Comparison of ENCODE assay signal across 8 mouse cellular contexts in the genomic region with DNA sequence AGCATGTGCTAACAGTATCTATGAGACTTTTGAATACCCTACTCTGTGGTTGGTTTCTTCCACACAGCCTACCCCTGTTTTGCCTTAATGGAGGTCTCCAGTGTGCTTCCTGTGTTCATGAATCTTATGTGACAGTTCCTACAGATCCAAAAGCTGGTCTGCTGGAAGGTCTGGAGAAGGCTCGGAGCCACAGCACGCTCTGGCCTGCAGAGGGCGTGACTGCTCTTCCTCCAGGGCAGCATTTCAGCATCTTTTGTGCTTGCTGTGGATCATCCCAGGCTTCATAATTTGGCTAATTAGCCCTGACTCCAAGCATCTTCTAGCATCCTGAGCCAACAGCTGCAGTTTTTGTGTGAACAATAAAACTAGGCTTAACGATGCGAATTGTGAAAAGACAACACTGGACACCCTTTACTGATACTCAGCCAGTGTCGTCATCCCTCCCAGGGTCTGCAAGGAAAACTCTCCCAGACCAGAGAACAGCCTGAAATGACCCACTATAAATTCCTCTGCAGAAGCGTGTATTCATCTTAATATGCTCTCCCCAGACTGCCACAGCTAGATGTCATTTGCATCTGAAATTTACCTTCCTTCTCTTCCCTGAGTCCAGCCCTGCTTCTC. TPM values are rescaled to one million over a fixed set of nuclear protein-coding genes. Genes with fewer than 3 reads are reported as not detected.
DNase-seq lines count a peak whose midpoint lies in the region; ATAC-seq and TF ChIP-seq lines count a peak whose summit lies in the region.
"Had no signal": no experiment of that assay in that cellular context is flagged by ENCODE, and none has a peak within 500 bp of the region (broad histone marks: within the 10 kb centered on the region; RNA-seq: fewer than 3 reads in every experiment).

No protein-coding gene starts in this region.

- H3K4me2 ChIP-seq in hindbrain, postnatal 0 days (ENCODE audit: low read depth, low read length): no peak overlapping the region
- no peak overlapping the region for H3K4me2 ChIP-seq in midbrain, postnatal 0 days (ENCODE audit: low read depth, low read length, poor library complexity, severe bottlenecking)

- TF ChIP-seq CTCF in hindbrain, postnatal 0 days (IDR thresholded peaks at IDR 0.05; ENCODE audit: low read depth): peak; percentile 79
- TF ChIP-seq CTCF in midbrain, postnatal 0 days (IDR thresholded peaks at IDR 0.05): peak; percentile 70

- peak overlapping the region; percentile 3; the same call in 1 of the 2 replicates for H3K27ac ChIP-seq in hindbrain, postnatal 0 days
- H3K27ac ChIP-seq in midbrain, postnatal 0 days (ENCODE audit: low read depth, low read length): peak overlapping the region; percentile 59; the same call in 1 of the 2 replicates

- H3K9ac ChIP-seq in hindbrain, postnatal 0 days (replicated peaks; ENCODE audit: low read length): no peak overlapping the region
- no peak overlapping the region for H3K9ac ChIP-seq in midbrain, postnatal 0 days (replicated peaks; ENCODE audit: low read length, poor library complexity, severe bottlenecking)

- no peaks in the 10 kb centered on the region for H3K36me3 ChIP-seq in hindbrain, postnatal 0 days (ENCODE audit: insufficient read depth, low read length)
- H3K36me3 ChIP-seq in midbrain, postnatal 0 days (ENCODE audit: insufficient read depth, low read length): no peaks in the 10 kb centered on the region

- H3K4me1 ChIP-seq in hindbrain, postnatal 0 days (ENCODE audit: insufficient read depth, low read length): no peaks in the 10 kb centered on the region
- 0 out of 2 replicates have a peak, but pooled peaks cover 3% of the 10 kb centered on the region for H3K4me1 ChIP-seq in midbrain, postnatal 0 days (ENCODE audit: insufficient read depth, low read length)

- no peak overlapping the region for H3K4me3 ChIP-seq in hindbrain, postnatal 0 days (ENCODE audit: low read length)
- no peak overlapping the region for H3K4me3 ChIP-seq in midbrain, postnatal 0 days (ENCODE audit: low read depth, low read length)

- 37% methylated on average over 7 of the region's 7 CpGs for WGBS in hindbrain, postnatal 0 days
- 49% methylated on average over 7 of the region's 7 CpGs for WGBS in midbrain, postnatal 0 days

- peak; percentile 11 for DNase-seq in cerebellum, adult 11-12 months
- DNase-seq in cerebellum, postnatal 36 days: peak; percentile 10 to 15
- peak; percentile 83 for DNase-seq in hindbrain, postnatal 0 days (ENCODE audit: low spot score)
- DNase-seq in midbrain, postnatal 0 days (ENCODE audit: low spot score): peak; percentile 82
- DNase-seq in MN1 (ENCODE audit: low spot score) (no peak), adipocyte (ENCODE audit: low spot score) (no peak)
- DNase-seq in adrenal gland, adult 18-20 months (ENCODE audit: low spot score in 2 of 2): no peak

- H3K27me3 ChIP-seq in hindbrain, postnatal 0 days (ENCODE audit: insufficient read depth, low read length): no peaks in the 10 kb centered on the region
- H3K27me3 ChIP-seq in midbrain, postnatal 0 days (ENCODE audit: insufficient read depth, low read length): no peaks in the 10 kb centered on the region

- ATAC-seq in hindbrain, postnatal 0 days: peak; percentile 80
- no peak for ATAC-seq in midbrain, postnatal 0 days (ENCODE audit: low FRiP score)

- 0 out of 2 replicates have a peak, but pooled peaks cover under 1% of the 10 kb centered on the region for H3K9me3 ChIP-seq in hindbrain, postnatal 0 days (ENCODE audit: low read length)
- H3K9me3 ChIP-seq in midbrain, postnatal 0 days (ENCODE audit: low read length): no peaks in the 10 kb centered on the region

RNA-seq across cellular contexts. Expression of a gene that starts 6.6 kb away (rescaled TPM):
- not detected in 2 replicates for total RNA-seq in hindbrain, postnatal 0 days (2014; rRNA removed)
- polyA plus RNA-seq in hindbrain, postnatal 0 days (2015; fragmentation: Nextera tagmentation; extraction: Ambion mirVana): not detected in 2 replicates
- not detected in 2 replicates for total RNA-seq in midbrain, postnatal 0 days (2014; rRNA removed)
- polyA plus RNA-seq in midbrain, postnatal 0 days (2015; fragmentation: Nextera tagmentation; extraction: Ambion mirVana): not detected in 2 replicates
- not detected for total RNA-seq in adrenal gland, adult 18-20 months (2021)
- polyA plus RNA-seq: intestine, embryonic 14.5 days had no signal

Comparison
In these comparisons a context has a peak if more than half of its experiments do, and no peak if none do; other contexts are left out.
1. DNase-seq: peak in cerebellum, adult 11-12 months (single experiment), cerebellum, postnatal 36 days (2 of 2), hindbrain, postnatal 0 days (single experiment) and midbrain, postnatal 0 days (single experiment); none in MN1 (single experiment), adrenal gland, adult 18-20 months (0 of 2) and adipocyte (single experiment).